Mouse (Mus musculus): ENCODE data around the gene Rcn3. TPM values are rescaled to one million over a fixed set of nuclear protein-coding genes. Genes with fewer than 3 reads are reported as not detected.

The Rcn3 gene
- total RNA-seq (2021), result 1 to 10 TPM; 5.3 to 6.0 TPM

DNA sequence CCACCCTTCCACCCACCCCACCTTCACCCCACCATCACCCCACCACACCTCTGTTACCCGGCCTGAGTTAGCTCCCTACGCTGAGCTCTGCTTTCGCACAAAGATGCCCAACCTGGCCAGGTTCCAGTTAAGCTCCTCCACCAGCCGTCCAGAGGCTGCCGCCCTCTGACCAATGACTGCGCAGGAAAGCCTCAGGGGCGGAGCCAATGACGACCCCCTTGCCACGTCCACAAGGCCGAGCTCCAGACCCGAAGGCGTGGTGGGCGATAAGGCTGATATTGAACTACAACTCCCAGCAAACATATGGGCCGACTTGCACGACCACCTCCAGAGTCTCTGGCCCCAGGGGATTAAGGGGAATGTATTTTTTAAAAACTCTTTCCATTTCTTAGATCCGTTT lies at the start of gene Rcn3:
Gene Rcn3, minus strand, starts transcription at position 174 of the 400 bp plus-strand sequence.
- intact Hi-C loops (cut with DNase I), result no loop called here
- DNase-seq (ENCODE audit: low spot score in 2 of 2), result peak in 1 of 2 experiments; percentile 33

- intact Hi-C loops (cut with DNase I), result no loop called here
These were observed 49.3 kb upstream of the Rcn3 start for GRCm38 (mm10) chr7:45141319-45141718.

GRCm38 (mm10) chr7:45139904-45140723 lies 48.1 kb upstream of the Rcn3 start:
- no peak for DNase-seq (ENCODE audit: low spot score in 2 of 2)
- intact Hi-C loops (cut with DNase I), result no loop called here

More at GRCm38 (mm10) chr7:45141319-45141718, 49.3 kb upstream of the Rcn3 start:
- no peak for DNase-seq (ENCODE audit: low spot score in 2 of 2)

DNA sequence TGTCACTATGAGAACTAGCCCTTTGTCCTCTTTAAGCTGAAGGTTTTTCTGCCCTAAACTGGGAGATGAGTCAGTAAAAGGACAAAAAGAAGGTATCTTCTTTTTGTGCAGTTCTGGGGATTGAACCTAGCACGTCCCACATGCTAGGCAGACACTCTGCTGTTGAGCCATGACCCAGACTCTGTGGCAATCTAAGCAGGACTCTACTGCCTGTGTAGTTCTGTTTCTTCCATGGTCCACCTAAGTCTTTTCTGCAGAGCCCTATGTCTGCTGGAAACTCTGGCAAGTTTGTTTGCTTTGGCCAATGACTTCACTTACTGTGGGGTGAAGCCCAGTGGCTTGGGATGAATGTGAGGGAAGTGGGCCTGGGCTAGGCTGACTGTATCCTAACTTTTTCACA lies 46.4 kb upstream of the Rcn3 start:
- DNase-seq (ENCODE audit: low spot score in 2 of 2), result no peak
- intact Hi-C loops (cut with DNase I), result no loop called here

GRCm38 (mm10) chr7:45137171-45138006 lies 45.4 kb upstream of the Rcn3 start:
- DNase-seq (ENCODE audit: low spot score in 2 of 2), result no peak
- intact Hi-C loops (cut with DNase I), result no loop called here

- intact Hi-C loops (cut with DNase I), result loop anchor here (1.0 kb wide), 1 partner anchor 56 kb away; no protein-coding TSS in a partner anchor
- peak; percentile 87 for DNase-seq (ENCODE audit: low spot score in 2 of 2)
These were observed 44.1 kb upstream of the Rcn3 start, which contains the start of the genes Gm45713 and Flt3l for GRCm38 (mm10) chr7:45135993-45136567. Gene Gm45713 (minus strand): TSS chr7:45136231. Gene Flt3l (minus strand): TSS chr7:45136432.

DNA sequence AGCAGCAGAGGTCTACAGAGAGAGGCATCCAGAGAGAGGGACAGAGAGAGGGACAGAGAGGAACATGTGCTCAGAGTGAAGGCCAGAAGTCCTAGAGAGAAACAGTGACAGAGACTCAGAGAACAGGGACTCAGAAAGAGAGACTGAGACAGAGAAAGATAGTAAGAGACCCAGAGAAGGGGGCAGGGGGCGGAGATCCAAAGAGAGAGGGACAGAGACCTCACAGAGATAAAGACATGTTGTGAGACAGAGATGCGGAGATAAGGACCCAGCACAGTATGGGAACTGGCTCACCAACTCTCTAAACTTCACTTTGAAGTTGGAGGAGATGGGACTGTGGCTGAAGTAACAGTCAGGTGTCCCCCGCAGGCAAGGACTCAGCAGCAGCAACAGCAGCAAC lies 43.3 kb upstream of the Rcn3 start:
- intact Hi-C loops (cut with DNase I), result no loop called here
- no peak for DNase-seq (ENCODE audit: low spot score in 2 of 2)

GRCm38 (mm10) chr7:45134544-45135026 lies 42.6 kb upstream of the Rcn3 start:
- no peak for DNase-seq (ENCODE audit: low spot score in 2 of 2)
- intact Hi-C loops (cut with DNase I), result no loop called here

DNA sequence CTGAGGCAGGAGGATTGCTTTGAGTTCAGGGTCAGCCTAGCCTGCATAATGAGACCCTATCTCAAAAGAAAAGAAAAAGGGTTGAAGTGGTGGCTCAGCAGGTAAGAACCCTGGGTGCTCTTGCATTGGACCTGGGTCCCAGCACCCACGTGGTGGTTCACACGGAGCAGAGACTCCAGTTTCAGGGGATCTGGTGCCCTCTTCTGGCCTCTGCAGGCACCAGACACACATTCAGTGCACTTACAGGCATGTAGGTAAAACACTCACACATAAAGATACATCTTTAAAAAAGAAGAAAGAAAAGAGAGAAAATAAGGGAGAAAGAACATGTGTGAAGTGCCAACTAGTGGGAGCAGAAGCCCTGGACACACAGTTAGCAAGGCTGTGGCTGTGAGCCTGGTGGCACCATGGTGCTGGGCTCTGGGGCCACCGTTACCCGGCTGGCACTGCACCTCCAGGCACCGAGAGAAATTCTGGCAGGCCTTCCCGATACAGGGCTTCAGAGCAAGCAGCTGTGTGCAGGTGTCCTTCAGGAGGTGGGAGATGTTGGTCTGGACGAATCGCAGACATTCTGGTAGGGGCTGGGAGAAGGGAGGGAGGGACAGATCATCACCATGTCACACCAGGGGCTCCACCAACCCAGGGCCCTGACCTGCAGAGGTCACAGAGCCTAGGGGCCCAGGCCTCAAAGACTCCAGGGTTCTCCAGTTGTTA lies 41.6 kb upstream of the Rcn3 start:
- intact Hi-C loops (cut with DNase I), result no loop called here
- DNase-seq (ENCODE audit: low spot score in 2 of 2), result no peak

- no peak for DNase-seq (ENCODE audit: low spot score in 2 of 2)
- intact Hi-C loops (cut with DNase I), result no loop called here
These were observed 39.8 kb upstream of the Rcn3 start for GRCm38 (mm10) chr7:45131850-45132249.

GRCm38 (mm10) chr7:45129776-45130512 lies 37.9 kb upstream of the Rcn3 start:
- DNase-seq (ENCODE audit: low spot score in 2 of 2), result no peak
- intact Hi-C loops (cut with DNase I), result loop anchor here (2.0 kb wide), 1 partner anchor 49 kb away; no protein-coding TSS in a partner anchor

DNA sequence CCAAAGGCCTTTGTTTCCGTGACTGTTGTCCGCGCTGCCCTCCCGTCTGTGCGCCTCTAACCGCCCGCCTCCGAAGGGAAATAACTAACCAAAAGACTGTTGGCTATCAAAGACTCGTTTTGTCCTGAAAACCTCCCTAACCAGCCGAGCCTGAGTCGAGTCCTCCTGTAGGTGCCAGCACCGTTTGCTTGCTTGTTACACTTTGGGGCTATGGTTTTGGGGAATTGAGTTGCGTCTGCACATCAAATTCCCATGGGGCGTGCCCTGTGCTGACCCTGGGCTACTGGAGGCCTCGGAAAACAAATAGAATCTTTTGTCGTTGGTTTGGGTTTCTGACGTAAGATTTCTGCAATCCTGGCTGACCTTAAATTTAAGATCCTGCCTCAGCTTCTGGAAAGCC lies 37.3 kb upstream of the Rcn3 start:
- DNase-seq (ENCODE audit: low spot score in 2 of 2), result no peak
- intact Hi-C loops (cut with DNase I), result loop anchor here (2.0 kb wide), 1 partner anchor 49 kb away; no protein-coding TSS in a partner anchor

DNA sequence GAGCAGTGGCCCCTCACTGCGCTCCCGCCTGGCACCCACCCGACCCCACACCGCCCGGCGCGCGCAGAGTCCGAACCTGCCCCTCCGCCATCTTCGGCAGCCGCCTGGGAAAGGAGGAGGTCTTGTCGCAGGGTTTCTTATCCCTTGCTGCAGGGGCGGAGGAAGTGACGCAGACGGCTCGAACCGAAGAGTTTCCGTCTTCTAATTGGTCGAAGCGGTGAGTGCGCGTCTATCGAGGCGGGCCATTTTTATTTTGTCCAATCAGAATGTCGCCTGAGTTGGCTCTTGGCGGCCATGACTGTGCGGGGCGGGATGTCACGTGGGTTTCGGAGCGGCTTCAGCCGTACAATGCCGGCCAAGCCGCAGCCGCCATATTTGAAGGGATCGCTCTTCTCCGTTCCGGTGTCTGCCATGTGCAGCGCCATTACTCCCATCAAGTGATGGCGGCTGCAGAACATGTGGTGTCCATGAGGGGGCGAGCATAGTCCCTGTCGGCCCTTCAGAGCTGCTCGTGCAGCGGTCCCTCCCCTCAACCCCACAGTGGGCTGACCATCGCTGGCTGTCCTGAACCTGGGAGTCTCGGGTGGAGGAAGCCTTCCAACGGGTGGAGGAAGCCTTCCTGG lies 36.7 kb upstream of the Rcn3 start, which contains the start of gene Rpl13a:
Gene Rpl13a, minus strand, starts transcription at position 138 of the 623 bp plus-strand sequence.
- DNase-seq (ENCODE audit: low spot score in 2 of 2), result peak; percentile 99 to 100
- intact Hi-C loops (cut with DNase I), result loop anchor here (2.0 kb wide), 1 partner anchor 48 kb away; no protein-coding TSS in a partner anchor

GRCm38 (mm10) chr7:45127700-45128224 lies 35.7 kb upstream of the Rcn3 start:
- DNase-seq (ENCODE audit: low spot score in 2 of 2), result no peak
- intact Hi-C loops (cut with DNase I), result loop anchor here (2.0 kb wide), 1 partner anchor 47 kb away; no protein-coding TSS in a partner anchor

DNA sequence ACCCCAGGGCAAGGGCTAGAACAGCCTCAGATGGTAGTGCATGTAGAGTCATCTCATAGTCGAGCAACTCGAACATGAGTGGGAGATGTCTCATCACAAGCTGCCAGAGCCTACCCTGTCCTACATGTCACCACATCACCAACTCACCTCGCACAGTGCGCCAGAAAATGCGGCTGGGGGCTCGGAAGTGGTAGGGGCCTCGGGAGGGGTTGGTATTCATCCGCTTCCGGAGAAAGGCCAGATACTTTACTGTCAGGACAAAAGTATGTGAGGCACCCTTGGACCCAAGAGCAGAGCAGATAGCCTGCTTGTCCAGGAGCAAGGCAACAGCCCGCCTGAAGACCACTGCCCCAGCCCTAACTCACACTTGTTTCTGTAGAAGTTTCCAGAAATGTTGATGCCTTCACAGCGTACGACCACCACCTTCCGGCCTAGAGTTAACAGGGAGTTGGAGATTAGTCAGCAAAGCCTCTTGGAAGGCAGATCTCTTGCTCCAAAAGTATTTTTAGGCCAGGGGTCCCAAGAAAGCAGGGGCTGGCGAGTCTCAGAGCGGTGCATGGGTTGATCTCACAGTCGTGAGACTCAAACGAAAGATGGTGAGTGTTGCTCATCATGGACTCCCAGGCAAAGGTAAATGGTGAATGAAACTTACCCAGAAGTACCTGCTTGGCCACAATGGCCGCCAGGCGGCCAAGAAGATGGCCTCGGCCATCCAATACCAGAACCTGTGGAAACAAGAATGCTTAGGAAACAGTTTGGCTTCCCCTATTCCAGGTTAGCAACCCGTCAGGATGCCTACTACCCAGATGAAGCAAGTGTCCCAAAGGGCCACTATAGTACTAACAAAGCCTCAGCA lies 35.1 kb upstream of the Rcn3 start:
- DNase-seq (ENCODE audit: low spot score in 2 of 2), result no peak
- intact Hi-C loops (cut with DNase I), result no loop called here

GRCm38 (mm10) chr7:45126147-45126843 lies 34.3 kb upstream of the Rcn3 start:
- DNase-seq (ENCODE audit: low spot score in 2 of 2), result no peak
- intact Hi-C loops (cut with DNase I), result no loop called here

Measured in left cerebral cortex, postnatal 25 days (tissue).